Comparison of ENCODE assay signal across 37 mouse cellular contexts in genomic region chr9:122785231-122785630, GRCm38 (mm10). TPM values are rescaled to one million over a fixed set of nuclear protein-coding genes. Genes with fewer than 3 reads are reported as not detected.
DNase-seq lines count a peak whose midpoint lies in the region; ATAC-seq and TF ChIP-seq lines count a peak whose summit lies in the region.
"Had no signal": no experiment of that assay in that cellular context is flagged by ENCODE, and none has a peak within 500 bp of the region (broad histone marks: within the 10 kb centered on the region; RNA-seq: fewer than 3 reads in every experiment).

No protein-coding gene starts in this region.

- DNase-seq in lung, postnatal 25 days (ENCODE audit: low spot score): peak; percentile 6
- no peak for DNase-seq in lung, adult 2 months
- DNase-seq in B cell, adult 2 months: peak; percentile 51 to 56
- DNase-seq in cerebellum, postnatal 4 days (ENCODE audit: low spot score in 2 of 2): no peak
- no peak for DNase-seq in kidney, adult 18-20 months
- DNase-seq: adrenal gland, adult 8-10 months; cerebellum, adult 11-12 months; cerebellum, postnatal 10 days; forebrain, postnatal 0 days; kidney, adult 9 months; kidney, postnatal 10 days; liver, embryonic 13.5 days; lung, adult 18-20 months; lung, postnatal 14 days; right cerebral cortex, postnatal 25 days had no signal

- TF ChIP-seq CTCF in lung, adult 2 months (IDR thresholded peaks at IDR 0.05; ENCODE audit: insufficient read depth, low read length): no peak

- 49% methylated on average over 5 of the region's 5 CpGs for WGBS in lung, adult 2 months

- TF ChIP-seq POLR2A in lung, adult 2 months (IDR thresholded peaks at IDR 0.05; ENCODE audit: borderline replicate concordance, extremely low read depth, low read depth, low read length): no peak

- no peak overlapping the region for H3K4me3 ChIP-seq in lung, adult 2 months (replicated peaks; ENCODE audit: extremely low read depth, low read depth, low read length)
- H3K4me3 ChIP-seq: embryonic facial prominence, embryonic 10.5 days; embryonic facial prominence, embryonic 15.5 days; forebrain, embryonic 12.5 days; heart, embryonic 10.5 days; heart, embryonic 15.5 days; left cerebral cortex, adult 2 months; limb, embryonic 13.5 days; liver, embryonic 13.5 days; midbrain, embryonic 13.5 days; stomach, embryonic 15.5 days had no signal

- 0 out of 2 replicates have a peak, but pooled peaks have one; percentile 25 for ATAC-seq in common myeloid progenitor, adult 5-6 weeks (replicated peaks; ENCODE audit: low read depth, poor library complexity, severe bottlenecking)
- ATAC-seq in neutrophil, adult 5-6 weeks (ENCODE audit: extremely low read depth, insufficient number of reproducible peaks, low FRiP score, poor library complexity, severe bottlenecking): peak; percentile 94
- ATAC-seq: forebrain, postnatal 0 days; hindbrain, embryonic 16.5 days; midbrain, embryonic 13.5 days had no signal

- H3K4me1 ChIP-seq in lung, adult 2 months (ENCODE audit: control insufficient read depth, insufficient read depth, low read length): no peaks in the 10 kb centered on the region
- H3K4me1 ChIP-seq: embryonic facial prominence, embryonic 10.5 days; embryonic facial prominence, embryonic 15.5 days; forebrain, embryonic 12.5 days; heart, embryonic 10.5 days; heart, embryonic 15.5 days; limb, embryonic 13.5 days; midbrain, embryonic 13.5 days; stomach, embryonic 15.5 days had no signal

RNA-seq across cellular contexts. Expression of gene Tcaim, which starts 20.1 kb away (rescaled TPM):
- 2.8 and 3.9 TPM in 2 replicates for polyA plus RNA-seq in lung, adult 2 months (2012; rRNA removed)
- total RNA-seq in common myeloid progenitor, adult 5-6 weeks (2017): 3.7 and 9.1 TPM in 2 replicates
- total RNA-seq in neutrophil, adult 5-6 weeks (2017): 16.3 and 20.8 TPM in 2 replicates

RNA-seq across cellular contexts. Expression of gene Topaz1, which starts 38.1 kb away (rescaled TPM):
- 0.02 TPM in 1 of 2 replicates, not detected in the other for polyA plus RNA-seq in lung, adult 2 months (2012; rRNA removed)
- not detected in 2 replicates for total RNA-seq in common myeloid progenitor, adult 5-6 weeks (2017)
- not detected in 2 replicates for total RNA-seq in neutrophil, adult 5-6 weeks (2017)
- total RNA-seq: forebrain, postnatal 0 days; gastrocnemius, adult 8-10 months; gastrocnemius, postnatal 4 days; heart, postnatal 25 days; layer of hippocampus, postnatal 10 days; left cerebral cortex, adult 2 months; left cerebral cortex, postnatal 36 days; megakaryocyte-erythroid progenitor cell, adult 5-6 weeks had no signal
- polyA plus RNA-seq: embryonic facial prominence, embryonic 10.5 days; embryonic facial prominence, embryonic 15.5 days; forebrain, embryonic 12.5 days; hindbrain, embryonic 11.5 days; hindbrain, embryonic 16.5 days; intestine, embryonic 14.5 days; large intestine, adult 2 months; limb, embryonic 13.5 days; liver, embryonic 13.5 days; midbrain, embryonic 13.5 days; neural tube, embryonic 14.5 days; stomach, embryonic 15.5 days had no signal

RNA-seq across cellular contexts. Expression of gene Gm35549, which starts 58.6 kb away (rescaled TPM):
- not detected in 2 replicates for polyA plus RNA-seq in lung, adult 2 months (2012; rRNA removed)
- total RNA-seq in common myeloid progenitor, adult 5-6 weeks (2017): not detected in 2 replicates
- 1.0 TPM in 1 of 2 replicates, not detected in the other for total RNA-seq in neutrophil, adult 5-6 weeks (2017)
- total RNA-seq: adrenal gland, adult 8-10 months; forebrain, postnatal 0 days; gastrocnemius, adult 8-10 months; gastrocnemius, postnatal 4 days; heart, postnatal 25 days; layer of hippocampus, postnatal 10 days; left cerebral cortex, adult 2 months; left cerebral cortex, postnatal 36 days; megakaryocyte-erythroid progenitor cell, adult 5-6 weeks had no signal
- polyA plus RNA-seq: embryonic facial prominence, embryonic 10.5 days; forebrain, postnatal 0 days; heart, embryonic 10.5 days; large intestine, adult 2 months; liver, embryonic 13.5 days had no signal

Comparison
In these comparisons a context has a peak if more than half of its experiments do, and no peak if none do; other contexts are left out.
1. DNase-seq: peak in lung, postnatal 25 days (single experiment) and B cell, adult 2 months (2 of 2); none in lung, adult 2 months (single experiment), cerebellum, postnatal 4 days (0 of 2) and kidney, adult 18-20 months (single experiment).